Mouse (Mus musculus): ENCODE measurements around the gene Eea1.

DNA sequence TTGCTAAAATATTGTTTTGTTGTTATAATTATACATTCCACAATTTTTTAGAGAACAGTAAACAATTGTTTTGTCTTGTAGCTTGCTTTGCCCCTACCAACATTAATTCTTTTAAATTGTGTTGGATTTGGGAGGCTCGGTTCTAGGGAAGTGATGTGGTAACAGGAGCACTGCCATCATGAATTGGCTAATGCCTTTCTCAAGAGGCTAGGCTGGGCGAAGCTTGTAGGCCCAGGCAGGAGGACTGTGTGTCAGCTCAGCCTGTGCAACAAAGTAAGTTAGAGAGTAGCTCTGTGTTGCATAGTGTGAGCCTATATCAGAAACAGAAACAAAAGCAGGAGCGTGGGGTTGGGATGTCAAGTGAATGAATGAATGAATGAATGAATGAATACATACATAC, 9.0 kb downstream of the Eea1 start:
- TF ChIP-seq CHD2 (IDR thresholded peaks at IDR 0.05; ENCODE audit: low read depth, low read length) (no peak), MAFK (IDR thresholded peaks at IDR 0.05; ENCODE audit: insufficient read depth, low read depth, low read length) (no peak), ZC3H11A (IDR thresholded peaks at IDR 0.05; ENCODE audit: borderline replicate concordance, low read depth, low read length) (no peak)

All from ES-E14 (cell line).